Comparison of ENCODE assay signal across 8 mouse cellular contexts in genomic region chr4:116986400-116987121, GRCm38 (mm10). TPM values are rescaled to one million over a fixed set of nuclear protein-coding genes. Genes with fewer than 3 reads are reported as not detected.
DNase-seq lines count a peak whose midpoint lies in the region; ATAC-seq and TF ChIP-seq lines count a peak whose summit lies in the region.

No protein-coding gene starts in this region.

- no peak for TF ChIP-seq POLR2A in liver, adult 2 months (IDR thresholded peaks at IDR 0.05; ENCODE audit: extremely low read depth, insufficient read depth, low read length)

- H3K9ac ChIP-seq in kidney, embryonic 15.5 days = no peak overlapping the region
- H3K9ac ChIP-seq in liver, adult 2 months (ENCODE audit: low read depth, low read length) = no peak overlapping the region

- no peaks in the 10 kb centered on the region for H3K4me1 ChIP-seq in kidney, embryonic 15.5 days
- peaks cover 1% of the 10 kb centered on the region; the same call in 1 of the 2 replicates for H3K4me1 ChIP-seq in liver, adult 2 months (ENCODE audit: control insufficient read depth, insufficient read depth, low read length)

- H3K27me3 ChIP-seq in kidney, embryonic 15.5 days = no peaks in the 10 kb centered on the region
- H3K27me3 ChIP-seq in liver, adult 2 months (ENCODE audit: control insufficient read depth, insufficient read depth, low read length) = no peaks in the 10 kb centered on the region

- H3K9me3 ChIP-seq in kidney, embryonic 15.5 days (replicated peaks) = no peaks in the 10 kb centered on the region

- peak; percentile 24 for DNase-seq in urinary bladder, adult 2 months (ENCODE audit: low spot score)
- DNase-seq in urinary bladder, postnatal 10 days (ENCODE audit: low spot score) = no peak
- peak; percentile 54 for DNase-seq in embryo, embryonic 9.5 days (ENCODE audit: extremely low spot score)
- peak; percentile 45 to 59 for DNase-seq in heart, adult 9 months (ENCODE audit: low spot score in 2 of 2)
- peak; percentile 79 for DNase-seq in liver, adult 2 months (ENCODE audit: extremely low read depth, low read depth, low spot score)
- peak; percentile 72 to 83 for DNase-seq in spleen, postnatal 4 days (ENCODE audit: low spot score in 2 of 2)

- peaks cover 28% of the 10 kb centered on the region for H3K36me3 ChIP-seq in kidney, embryonic 15.5 days
- H3K36me3 ChIP-seq in liver, adult 2 months (ENCODE audit: control insufficient read depth, insufficient read depth, low read length) = peaks cover 8% of the 10 kb centered on the region; the same call in 1 of the 2 replicates

- ATAC-seq in kidney, embryonic 15.5 days (replicated peaks; ENCODE audit: low FRiP score) = peak; percentile 79
- peak; percentile 62 for ATAC-seq in monocyte, adult 5-6 weeks (replicated peaks; ENCODE audit: insufficient number of reproducible peaks, low FRiP score, low TSS enrichment, poor library complexity, severe bottlenecking)

- H3K27ac ChIP-seq in kidney, embryonic 15.5 days = no peak overlapping the region
- H3K27ac ChIP-seq in liver, adult 2 months (replicated peaks; ENCODE audit: insufficient read depth, low read depth, low read length) = no peak overlapping the region

- H3K79me2 ChIP-seq in liver, adult 2 months (ENCODE audit: control insufficient read depth, insufficient read depth, low read length) = no peaks in the 10 kb centered on the region

- 70% methylated on average over 17 of the region's 17 CpGs for WGBS in kidney, embryonic 15.5 days
- WGBS in liver, adult 2 months = 59% methylated on average over 17 of the region's 17 CpGs

- H3K4me2 ChIP-seq in kidney, embryonic 15.5 days = no peak overlapping the region

- H3K4me3 ChIP-seq in kidney, embryonic 15.5 days (replicated peaks) = no peak overlapping the region
- no peak overlapping the region for H3K4me3 ChIP-seq in liver, adult 2 months (ENCODE audit: insufficient read depth, low read depth, low read length)

- peak; percentile 89 for TF ChIP-seq CTCF in liver, adult 2 months (IDR thresholded peaks at IDR 0.05; ENCODE audit: low read depth, low read length)

RNA-seq across cellular contexts. Expression of gene Urod, which starts 7.7 kb away (rescaled TPM):
- polyA plus RNA-seq in urinary bladder, adult 2 months (2012; rRNA removed) = 71.3 and 75.4 TPM in 2 replicates
- polyA plus RNA-seq in kidney, embryonic 15.5 days (2015; fragmentation: Nextera tagmentation; extraction: Ambion mirVana) = 102 and 111 TPM in 2 replicates
- total RNA-seq in liver, adult 2 months (2014; rRNA removed) = 87.9 and 97.6 TPM in 2 replicates
- polyA plus RNA-seq in liver, adult 2 months (2012; rRNA removed) = 89.0 and 104 TPM in 2 replicates
- 41.5 to 48.3 TPM (median 42.0 TPM) in 3 replicates for total RNA-seq in monocyte, adult 5-6 weeks (2017)

RNA-seq across cellular contexts. Expression of gene Hectd3, which starts 8.6 kb away (rescaled TPM):
- polyA plus RNA-seq in urinary bladder, adult 2 months (2012; rRNA removed) = 27.9 and 30.0 TPM in 2 replicates
- 9.0 and 10.2 TPM in 2 replicates for polyA plus RNA-seq in kidney, embryonic 15.5 days (2015; fragmentation: Nextera tagmentation; extraction: Ambion mirVana)
- 22.6 and 23.7 TPM in 2 replicates for total RNA-seq in liver, adult 2 months (2014; rRNA removed)
- 57.6 and 83.2 TPM in 2 replicates for polyA plus RNA-seq in liver, adult 2 months (2012; rRNA removed)
- total RNA-seq in monocyte, adult 5-6 weeks (2017) = 30.1 to 41.4 TPM (median 32.5 TPM) in 3 replicates

RNA-seq across cellular contexts. Expression of gene Eif2b3, which starts 32.6 kb away (rescaled TPM):
- polyA plus RNA-seq in urinary bladder, adult 2 months (2012; rRNA removed) = 21.9 and 24.0 TPM in 2 replicates
- polyA plus RNA-seq in kidney, embryonic 15.5 days (2015; fragmentation: Nextera tagmentation; extraction: Ambion mirVana) = 44.6 and 49.6 TPM in 2 replicates
- 8.0 and 9.5 TPM in 2 replicates for total RNA-seq in liver, adult 2 months (2014; rRNA removed)
- 3.9 and 4.5 TPM in 2 replicates for polyA plus RNA-seq in liver, adult 2 months (2012; rRNA removed)
- total RNA-seq in monocyte, adult 5-6 weeks (2017) = 12.4 to 16.2 TPM (median 13.1 TPM) in 3 replicates
